Mouse (Mus musculus): Measurements from ENCODE around the gene 9530053A07Rik. TPM values are rescaled to one million over a fixed set of nuclear protein-coding genes. Genes with fewer than 3 reads are reported as not detected.
A peak's percentile ranks its signal among the peaks of the same experiment; 100 is the strongest.

The 9530053A07Rik gene
- total and polyA plus RNA-seq, 2 experiments from 2014 or later: 0.06 to 0.16 TPM

- H3K27ac ChIP-seq (ENCODE audit: low read depth, low read length): peak overlapping the region; percentile 57
- peak overlapping the region; percentile 42; the same call in 1 of the 2 replicates for H3K9ac ChIP-seq (replicated peaks; ENCODE audit: low read length, poor library complexity, severe bottlenecking)
- TF ChIP-seq CTCF (IDR thresholded peaks at IDR 0.05): peak; percentile 89
- peaks cover 10% of the 10 kb centered on the region; the same call in 1 of the 2 replicates for H3K4me1 ChIP-seq (ENCODE audit: insufficient read depth, low read length)
- DNase-seq (ENCODE audit: low spot score) (peak; percentile 91), ATAC-seq (ENCODE audit: low FRiP score) (peak; percentile 38)
- no peaks in the 10 kb centered on the region for H3K9me3 ChIP-seq (ENCODE audit: low read length)
- 13% methylated on average over 9 of the region's 9 CpGs for WGBS
- H3K4me3 ChIP-seq (ENCODE audit: low read depth, low read length): peak overlapping the region; percentile 80
- peak overlapping the region; percentile 88 for H3K4me2 ChIP-seq (ENCODE audit: low read depth, low read length, poor library complexity, severe bottlenecking)
- H3K27me3 ChIP-seq (ENCODE audit: insufficient read depth, low read length): no peaks in the 10 kb centered on the region
- H3K36me3 ChIP-seq (ENCODE audit: insufficient read depth, low read length): no peaks in the 10 kb centered on the region
These were observed 39.3 kb downstream of the 9530053A07Rik start for GRCm38 (mm10) chr7:28168320-28169115.

- ATAC-seq (ENCODE audit: low FRiP score): peak; percentile 95
- Histone ChIP-seq H3K27ac (ENCODE audit: low read depth, low read length) (peak within 1 kb of the TSS; percentile 74), H3K36me3 (ENCODE audit: insufficient read depth, low read length) (0 out of 2 replicates have a peak, but pooled peaks cover under 1% of the 10 kb centered on the region), H3K4me2 (ENCODE audit: low read depth, low read length, poor library complexity, severe bottlenecking) (peak within 1 kb of the TSS; percentile 88), H3K27me3 (ENCODE audit: insufficient read depth, low read length) (no peaks in the 10 kb centered on the region), H3K9ac (replicated peaks; ENCODE audit: low read length, poor library complexity, severe bottlenecking) (peak within 1 kb of the TSS; percentile 82), H3K4me1 (ENCODE audit: insufficient read depth, low read length) (peaks cover 10% of the 10 kb centered on the region; the same call in 1 of the 2 replicates), H3K9me3 (ENCODE audit: low read length) (no peaks in the 10 kb centered on the region), H3K4me3 (ENCODE audit: low read depth, low read length) (peak within 1 kb of the TSS; percentile 80)
- peak; percentile 96 for DNase-seq (ENCODE audit: low spot score)
- under 1% methylated on average over 80 of the region's 80 CpGs for WGBS
- peak; percentile 1; the same call in 1 of the 2 replicates for TF ChIP-seq CTCF (IDR thresholded peaks at IDR 0.05)
These were observed 40.5 kb downstream of the 9530053A07Rik start, which contains the start of gene Fbl for GRCm38 (mm10) chr7:28169489-28170422. Gene Fbl, plus strand, starts transcription at chr7:28169710.

- TF ChIP-seq CTCF (IDR thresholded peaks at IDR 0.05): no peak
- no peak overlapping the region for H3K9ac ChIP-seq (replicated peaks; ENCODE audit: low read length, poor library complexity, severe bottlenecking)
- H3K4me2 ChIP-seq (ENCODE audit: low read depth, low read length, poor library complexity, severe bottlenecking): no peak overlapping the region
- WGBS: 88% methylated on average over 4 of the region's 4 CpGs
- H3K27ac ChIP-seq (ENCODE audit: low read depth, low read length): no peak overlapping the region
- no peaks in the 10 kb centered on the region for H3K9me3 ChIP-seq (ENCODE audit: low read length)
- ATAC-seq (ENCODE audit: low FRiP score) (no peak), DNase-seq (ENCODE audit: low spot score) (no peak)
- no peak overlapping the region for H3K4me3 ChIP-seq (ENCODE audit: low read depth, low read length)
- peaks cover 30% of the 10 kb centered on the region for H3K36me3 ChIP-seq (ENCODE audit: insufficient read depth, low read length)
- H3K27me3 ChIP-seq (ENCODE audit: insufficient read depth, low read length): no peaks in the 10 kb centered on the region
- H3K4me1 ChIP-seq (ENCODE audit: insufficient read depth, low read length): peaks cover 10% of the 10 kb centered on the region; the same call in 1 of the 2 replicates
These were observed 46.1 kb downstream of the 9530053A07Rik start for GRCm38 (mm10) chr7:28175358-28175757.

- Histone ChIP-seq H3K36me3 (ENCODE audit: insufficient read depth, low read length) (peaks cover 56% of the 10 kb centered on the region), H3K4me3 (ENCODE audit: low read depth, low read length) (peak within 1 kb of the TSS; percentile 81), H3K4me2 (ENCODE audit: low read depth, low read length, poor library complexity, severe bottlenecking) (peak within 1 kb of the TSS; percentile 79), H3K9me3 (ENCODE audit: low read length) (no peaks in the 10 kb centered on the region), H3K4me1 (ENCODE audit: insufficient read depth, low read length) (no peaks in the 10 kb centered on the region; the same call in 1 of the 2 replicates), H3K9ac (replicated peaks; ENCODE audit: low read length, poor library complexity, severe bottlenecking) (peak within 1 kb of the TSS; percentile 92), H3K27me3 (ENCODE audit: insufficient read depth, low read length) (no peaks in the 10 kb centered on the region), H3K27ac (ENCODE audit: low read depth, low read length) (peak within 1 kb of the TSS; percentile 94)
- DNase-seq (ENCODE audit: low spot score) (peak; percentile 99), ATAC-seq (ENCODE audit: low FRiP score) (peak; percentile 93)
- TF ChIP-seq CTCF (IDR thresholded peaks at IDR 0.05): no peak
- under 1% methylated on average over 25 of the region's 25 CpGs for WGBS
These were observed 50.0 kb downstream of the 9530053A07Rik start, which contains the start of gene Dyrk1b for GRCm38 (mm10) chr7:28179228-28179627. Gene Dyrk1b, plus strand, starts transcription at chr7:28179469.

- Histone ChIP-seq H3K4me2 (ENCODE audit: low read depth, low read length, poor library complexity, severe bottlenecking) (peak overlapping the region; percentile 79), H3K4me3 (ENCODE audit: low read depth, low read length) (peak overlapping the region; percentile 81), H3K4me1 (ENCODE audit: insufficient read depth, low read length) (no peaks in the 10 kb centered on the region; the same call in 1 of the 2 replicates), H3K36me3 (ENCODE audit: insufficient read depth, low read length) (peaks cover 61% of the 10 kb centered on the region), H3K27ac (ENCODE audit: low read depth, low read length) (peak overlapping the region; percentile 94), H3K9ac (replicated peaks; ENCODE audit: low read length, poor library complexity, severe bottlenecking) (peak overlapping the region; percentile 92), H3K9me3 (ENCODE audit: low read length) (no peaks in the 10 kb centered on the region), H3K27me3 (ENCODE audit: insufficient read depth, low read length) (no peaks in the 10 kb centered on the region)
- DNase-seq (ENCODE audit: low spot score): peak; percentile 99
- peak; percentile 95 for ATAC-seq (ENCODE audit: low FRiP score)
- no peak for TF ChIP-seq CTCF (IDR thresholded peaks at IDR 0.05)
- WGBS: under 1% methylated on average over 28 of the region's 56 CpGs
These were observed 50.6 kb downstream of the 9530053A07Rik start for GRCm38 (mm10) chr7:28179741-28180377.

Data from midbrain, postnatal 0 days (tissue).